Mouse (Mus musculus): ENCODE data around the gene Mpped2.

GRCm38 (mm10) chr2:106837241-106837640 lies 144.2 kb downstream of the Mpped2 start:
- TF ChIP-seq CTCF (conservative IDR thresholded peaks at IDR 0.05; ENCODE audit: insufficient read depth, insufficient read length, low read depth, low read length) (no peak), POLR2A (IDR thresholded peaks at IDR 0.05; ENCODE audit: low read depth, low read length) (no peak)

Data from kidney, adult 2 months (tissue).